Mouse (Mus musculus) ES-Bruce4 (cell line): ENCODE data around the gene Krtap9-3. TPM values are rescaled to one million over a fixed set of nuclear protein-coding genes. Genes with fewer than 3 reads are reported as not detected.

Experiments used
- H3K27ac ChIP-seq: 2 replicates; pipeline ENCODE4 v1.5.1; 2012; ENCODE audit warnings: low read length, inconsistent platforms; ENCODE audit not compliant: insufficient read depth
- H3K27me3 ChIP-seq: 2 replicates; pipeline ENCODE4 v1.6.1; 2012; ENCODE audit warnings: mild to moderate bottlenecking, low read length, inconsistent platforms; ENCODE audit not compliant: control insufficient read depth, poor library complexity, insufficient read depth, severe bottlenecking
- H3K36me3 ChIP-seq: 2 replicates; pipeline ENCODE4 v1.6.1; 2012; ENCODE audit warnings: inconsistent platforms, mild to moderate bottlenecking, low read length, moderate library complexity; ENCODE audit not compliant: control insufficient read depth, poor library complexity, insufficient read depth, severe bottlenecking
- H3K4me1 ChIP-seq: one replicate; pipeline ENCODE4 v1.8.1; 2011; ENCODE audit warnings: low read length; ENCODE audit not compliant: control insufficient read depth, insufficient read depth
- H3K4me3 ChIP-seq: 2 replicates; pipeline ENCODE4 v1.5.1; 2011; ENCODE audit warnings: low read depth, mild to moderate bottlenecking, low read length
- H3K9ac ChIP-seq: 2 replicates; pipeline ENCODE4 v1.6.1; 2012; ENCODE audit warnings: low read depth, mild to moderate bottlenecking, inconsistent platforms; ENCODE audit not compliant: poor library complexity, severe bottlenecking
- H3K9me3 ChIP-seq: replicated peaks from 2 replicates; pipeline ENCODE4 v1.6.1; 2012; ENCODE audit warnings: mild to moderate bottlenecking, low read length, inconsistent platforms; ENCODE audit not compliant: control insufficient read depth, poor library complexity, insufficient read depth, severe bottlenecking
- CTCF ChIP-seq: IDR thresholded peaks from one replicate; pipeline ENCODE4 v1.8.1; 2011; ENCODE audit warnings: low read depth, low read length
- EP300 ChIP-seq: IDR thresholded peaks from 2 replicates; pipeline ENCODE4 v1.6.1; 2011; ENCODE audit warnings: low read depth, low read length; ENCODE audit not compliant: insufficient read depth
- POLR2A ChIP-seq: IDR thresholded peaks from one replicate; pipeline ENCODE4 v1.8.1; 2011; ENCODE audit warnings: low read length; ENCODE audit not compliant: insufficient read depth
- polyA plus RNA-seq: library from polyadenylated mRNA; stranded (reverse); fragments of >200 nt; gene quantifications from 2 replicates; pipeline ENCODE4 v1.2.4, GENCODE M21; 2011; ENCODE audit warnings: low read depth; ENCODE audit not compliant: missing spikeins, insufficient read depth, insufficient read length

The Krtap9-3 gene
- polyA plus RNA-seq, 1 experiment: not detected

GRCm38 (mm10) chr11:99580636-99581035 is 17.3 kb downstream of the Krtap9-3 start, which contains the start of gene Krtap1-5:
Krtap1-5 (minus strand) TSS chr11:99581016.
- Histone ChIP-seq H3K9me3 (no peaks in the 10 kb centered on the region), H3K4me3 (no peak within 1 kb of the TSS), H3K36me3 (no peaks in the 10 kb centered on the region), H3K9ac (no peak within 1 kb of the TSS), H3K27me3 (no peaks in the 10 kb centered on the region), H3K27ac (no peak within 1 kb of the TSS), H3K4me1 (no peaks in the 10 kb centered on the region)
- TF ChIP-seq CTCF (no peak), EP300 (no peak), POLR2A (no peak)

DNA sequence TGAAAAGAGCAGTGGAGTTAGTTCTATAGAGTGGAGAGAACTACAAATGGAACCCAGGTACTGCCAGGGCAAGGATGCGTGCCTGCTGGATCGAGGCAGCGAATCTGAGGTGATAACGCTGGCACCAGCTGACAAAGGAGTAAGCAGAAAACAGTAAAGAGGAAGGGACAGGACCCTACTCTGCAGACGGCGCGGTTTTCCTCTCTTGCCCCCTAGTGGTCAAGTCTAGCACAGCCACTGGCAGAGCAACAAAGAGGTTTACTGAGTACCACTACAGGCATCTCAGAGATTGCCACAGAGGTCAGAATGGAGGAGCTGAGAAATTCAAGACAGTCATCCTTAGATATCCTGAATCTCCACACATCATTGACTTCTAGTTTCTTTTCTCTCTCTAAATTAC is 23.8 kb downstream of the Krtap9-3 start:
- no peaks in the 10 kb centered on the region for H3K9me3 ChIP-seq
- H3K27me3 ChIP-seq: no peaks in the 10 kb centered on the region
- no peak overlapping the region for H3K4me3 ChIP-seq
- no peak for TF ChIP-seq EP300
- no peak for TF ChIP-seq POLR2A
- peak; percentile 73 for TF ChIP-seq CTCF
- no peaks in the 10 kb centered on the region for H3K36me3 ChIP-seq
- H3K4me1 ChIP-seq: no peaks in the 10 kb centered on the region
- no peak overlapping the region for H3K9ac ChIP-seq
- no peak overlapping the region for H3K27ac ChIP-seq

DNA sequence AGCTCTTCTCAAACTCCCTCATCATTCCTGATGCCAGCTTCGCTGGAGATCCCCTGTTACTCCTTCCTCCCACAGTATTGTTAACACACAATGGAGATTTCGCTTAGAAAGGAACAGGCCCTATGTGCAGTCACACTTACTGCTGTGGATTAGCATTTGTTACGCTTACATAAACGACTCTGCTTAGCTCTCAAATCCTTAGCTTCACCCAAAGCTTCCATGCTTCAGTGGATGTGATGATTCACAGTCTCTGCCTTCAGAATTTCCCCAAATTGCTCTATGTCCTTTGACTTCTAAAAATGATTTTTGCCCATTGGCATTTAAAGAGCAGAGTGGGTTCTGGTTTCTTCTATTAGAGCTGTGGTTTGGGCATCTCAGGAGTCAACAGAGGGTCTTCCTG is 24.7 kb downstream of the Krtap9-3 start:
- Histone ChIP-seq H3K27ac (no peak overlapping the region), H3K4me3 (no peak overlapping the region), H3K36me3 (no peaks in the 10 kb centered on the region), H3K9me3 (no peaks in the 10 kb centered on the region), H3K9ac (no peak overlapping the region), H3K4me1 (no peaks in the 10 kb centered on the region), H3K27me3 (no peaks in the 10 kb centered on the region)
- TF ChIP-seq CTCF (no peak), EP300 (no peak), POLR2A (no peak)

- no peaks in the 10 kb centered on the region for H3K27me3 ChIP-seq
- no peaks in the 10 kb centered on the region for H3K9me3 ChIP-seq
- H3K27ac ChIP-seq: no peak within 1 kb of the TSS
- no peaks in the 10 kb centered on the region for H3K4me1 ChIP-seq
- no peak within 1 kb of the TSS for H3K4me3 ChIP-seq
- H3K9ac ChIP-seq: no peak within 1 kb of the TSS
- H3K36me3 ChIP-seq: no peaks in the 10 kb centered on the region
- TF ChIP-seq CTCF (no peak), POLR2A (no peak), EP300 (no peak)
These were observed 31.4 kb downstream of the Krtap9-3 start, which contains the start of gene Krtap3-1 for GRCm38 (mm10) chr11:99566530-99566929. Krtap3-1 (minus strand) TSS chr11:99566630.

DNA sequence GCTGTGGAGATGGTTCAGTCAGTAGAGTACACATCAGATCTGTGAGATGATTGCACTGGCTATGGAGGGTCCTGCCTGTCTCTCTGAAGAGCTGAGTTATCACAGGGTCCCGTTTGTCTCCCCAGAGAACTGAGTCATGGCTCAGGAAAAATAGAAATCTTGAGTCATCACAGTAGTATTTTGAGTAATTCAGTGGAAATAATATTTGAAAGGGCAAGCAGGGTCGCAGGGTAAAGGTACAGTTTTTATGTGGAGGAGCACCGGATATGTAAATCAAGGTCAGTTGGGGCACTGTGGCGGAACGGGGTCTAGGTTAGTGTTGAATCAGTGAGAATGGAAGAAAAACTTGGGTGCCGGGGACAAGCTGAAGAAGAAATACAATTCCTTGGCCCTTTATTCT is 35.3 kb downstream of the Krtap9-3 start:
- no peaks in the 10 kb centered on the region for H3K27me3 ChIP-seq
- no peak overlapping the region for H3K27ac ChIP-seq
- no peak overlapping the region for H3K9ac ChIP-seq
- TF ChIP-seq CTCF: no peak
- TF ChIP-seq POLR2A: no peak
- no peak for TF ChIP-seq EP300
- H3K4me3 ChIP-seq: no peak overlapping the region
- H3K4me1 ChIP-seq: no peaks in the 10 kb centered on the region
- no peaks in the 10 kb centered on the region for H3K9me3 ChIP-seq
- H3K36me3 ChIP-seq: no peaks in the 10 kb centered on the region

GRCm38 (mm10) chr11:99559366-99559765 is 38.5 kb downstream of the Krtap9-3 start, which contains the start of gene Gm11939:
Gm11939 (minus strand) TSS chr11:99559466.
- Histone ChIP-seq H3K4me1 (no peaks in the 10 kb centered on the region), H3K9me3 (no peaks in the 10 kb centered on the region), H3K4me3 (no peak within 1 kb of the TSS), H3K36me3 (no peaks in the 10 kb centered on the region), H3K9ac (no peak within 1 kb of the TSS), H3K27ac (no peak within 1 kb of the TSS), H3K27me3 (no peaks in the 10 kb centered on the region)
- TF ChIP-seq POLR2A (no peak), EP300 (no peak), CTCF (no peak)
